Mouse (Mus musculus) forebrain, embryonic 10.5 days (tissue): ENCODE data around the gene March10. TPM values are rescaled to one million over a fixed set of nuclear protein-coding genes. Genes with fewer than 3 reads are reported as not detected.

ENCODE experiments used
- DNase-seq: peaks from one replicate; pipeline ENCODE4 v3.0.0-alpha.2; 2017; ENCODE audit warnings: low spot score; ENCODE audit errors: extremely low spot score
- H3K27ac ChIP-seq: fragments of 300-500 bp; sonication (generic); 2 replicates; pipeline ENCODE4 v1.5.1; 2016; ENCODE audit warnings: mild to moderate bottlenecking
- H3K27me3 ChIP-seq: fragments of 300-500 bp; sonication (generic); 2 replicates; pipeline ENCODE4 v1.6.1; 2016; ENCODE audit warnings: mild to moderate bottlenecking; ENCODE audit not compliant: poor library complexity, severe bottlenecking
- H3K36me3 ChIP-seq: fragments of 300-500 bp; sonication (generic); replicated peaks from 2 replicates; pipeline ENCODE4 v1.6.1; 2016; ENCODE audit warnings: mild to moderate bottlenecking, moderate library complexity
- H3K4me1 ChIP-seq: fragments of 300-500 bp; sonication (generic); 2 replicates; pipeline ENCODE4 v1.6.1; 2016
- H3K4me3 ChIP-seq: fragments of 300-500 bp; sonication (generic); 2 replicates; pipeline ENCODE4 v1.5.1; 2016; ENCODE audit warnings: mild to moderate bottlenecking, moderate library complexity
- H3K9me3 ChIP-seq: fragments of 300-500 bp; sonication (generic); 2 replicates; pipeline ENCODE4 v1.6.1; 2016; ENCODE audit warnings: mild to moderate bottlenecking, moderate library complexity
- WGBS: fragments of 180-500 bp; shearing (Covaris S2); methylation state at CpG from one replicate; pipeline ENCODE4 v1.1.7; 2016; 5-methylcytosine and 5-hydroxymethylcytosine counted together
- polyA plus RNA-seq: library from polyadenylated mRNA; unstranded; fragments of >200 nt; fragmentation: Nextera tagmentation; extraction: Ambion mirVana; gene quantifications from 2 replicates; pipeline ENCODE4 v1.2.1, GENCODE M21; 2016

The March10 gene
- polyA plus RNA-seq, 1 experiment from 2014 or later, result 0.09 TPM

DNA sequence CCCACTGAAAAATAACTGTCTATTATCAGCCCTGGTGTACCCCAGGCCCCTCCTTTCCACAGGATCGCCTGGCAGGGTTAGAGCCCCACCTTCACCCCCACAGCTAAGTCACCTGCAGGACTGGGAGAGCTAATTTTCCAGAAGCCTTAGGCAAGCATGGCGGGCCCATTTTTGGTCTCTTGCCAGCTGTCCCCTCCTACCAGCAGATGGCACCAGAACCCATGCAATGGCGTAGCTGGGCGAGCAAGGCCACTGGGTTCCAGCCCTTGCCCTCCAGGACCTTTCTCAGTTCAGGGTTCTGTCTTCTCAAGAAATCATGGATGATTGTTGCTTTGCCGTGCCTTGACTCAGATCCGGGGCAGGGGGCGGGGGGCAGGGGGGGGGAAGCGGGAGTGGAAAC is 124.1 kb downstream of the March10 start:
- H3K4me1 ChIP-seq, result peaks cover 16% of the 10 kb centered on the region
- H3K27me3 ChIP-seq, result no peaks in the 10 kb centered on the region
- WGBS, result 69% methylated on average over 8 of the region's 8 CpGs
- H3K36me3 ChIP-seq, result peaks cover 61% of the 10 kb centered on the region
- no peak for DNase-seq
- no peaks in the 10 kb centered on the region for H3K9me3 ChIP-seq
- H3K4me3 ChIP-seq, result no peak overlapping the region
- no peak overlapping the region for H3K27ac ChIP-seq

DNA sequence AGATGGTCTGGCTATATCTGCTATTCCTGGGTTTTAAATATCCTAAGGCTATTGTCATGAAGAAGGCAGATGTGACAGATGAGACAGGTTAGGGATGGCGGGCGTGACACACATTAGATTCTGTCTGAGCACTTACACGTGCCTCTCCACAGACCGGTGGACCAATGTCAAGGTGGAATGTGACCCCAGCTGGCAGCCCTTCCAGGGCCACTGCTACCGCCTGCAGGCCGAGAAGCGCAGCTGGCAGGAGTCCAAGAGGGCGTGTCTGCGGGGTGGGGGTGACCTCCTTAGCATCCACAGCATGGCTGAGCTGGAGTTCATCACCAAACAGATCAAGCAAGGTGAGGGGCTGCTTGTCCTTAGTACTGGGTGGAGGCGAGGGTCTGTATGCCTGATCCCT is 124.8 kb downstream of the March10 start:
- H3K27me3 ChIP-seq, result no peaks in the 10 kb centered on the region
- no peak overlapping the region for H3K27ac ChIP-seq
- no peak overlapping the region for H3K4me3 ChIP-seq
- no peak for DNase-seq
- no peaks in the 10 kb centered on the region for H3K9me3 ChIP-seq
- H3K36me3 ChIP-seq, result peaks cover 64% of the 10 kb centered on the region
- H3K4me1 ChIP-seq, result peaks cover 16% of the 10 kb centered on the region
- WGBS, result 70% methylated on average over 10 of the region's 10 CpGs

DNA sequence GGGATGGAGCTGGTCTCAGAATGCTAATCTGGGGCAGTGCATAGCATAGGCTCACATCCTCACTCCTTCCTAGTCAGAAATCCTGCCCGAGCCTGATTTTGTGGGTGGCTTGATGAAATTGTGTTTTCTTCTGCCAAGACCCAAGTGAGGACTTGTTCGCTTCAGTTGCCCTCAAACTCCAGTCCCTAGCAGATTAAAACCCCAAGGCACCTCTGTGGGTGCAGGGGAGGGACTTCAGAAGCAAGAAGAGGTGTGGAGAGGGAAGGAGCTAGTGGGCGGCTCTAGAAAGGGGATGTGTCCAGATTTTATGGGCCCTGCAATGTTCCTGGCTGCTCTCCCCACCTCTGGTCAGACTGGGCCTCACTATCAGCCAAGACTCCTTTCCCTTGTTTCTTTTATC is 125.4 kb downstream of the March10 start:
- Histone ChIP-seq H3K36me3 (peaks cover 64% of the 10 kb centered on the region), H3K4me3 (no peak overlapping the region), H3K27me3 (no peaks in the 10 kb centered on the region), H3K27ac (no peak overlapping the region), H3K9me3 (no peaks in the 10 kb centered on the region), H3K4me1 (peaks cover 16% of the 10 kb centered on the region)
- WGBS, result 81% methylated on average over 3 of the region's 3 CpGs
- no peak for DNase-seq

GRCm38 (mm10) chr11:105329962-105330361 is 126.6 kb downstream of the March10 start:
- WGBS, result 78% methylated on average over 9 of the region's 9 CpGs
- Histone ChIP-seq H3K9me3 (no peaks in the 10 kb centered on the region), H3K27ac (no peak overlapping the region), H3K27me3 (no peaks in the 10 kb centered on the region), H3K36me3 (peaks cover 70% of the 10 kb centered on the region), H3K4me1 (peaks cover 16% of the 10 kb centered on the region), H3K4me3 (no peak overlapping the region)
- DNase-seq, result no peak

DNA sequence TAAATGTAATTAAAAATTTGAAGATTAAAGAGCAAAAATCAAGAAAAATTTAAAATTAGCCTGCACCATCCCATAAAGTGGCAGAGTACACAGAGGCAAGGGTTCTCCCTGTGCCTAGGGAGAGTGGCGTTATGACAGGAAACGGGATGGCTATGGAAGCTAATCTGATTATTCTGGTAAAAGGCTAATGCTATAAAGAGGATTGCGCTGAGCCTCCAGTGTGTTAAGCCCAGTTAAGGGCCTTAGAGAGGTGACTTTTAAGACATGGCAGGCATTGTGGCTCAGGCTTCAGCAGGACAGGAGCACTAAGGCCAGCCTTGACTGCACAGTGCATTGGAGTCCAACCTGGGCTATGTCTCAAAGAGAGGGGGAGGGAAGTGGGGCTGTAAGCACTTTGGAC is 129.4 kb downstream of the March10 start:
- DNase-seq, result no peak
- Histone ChIP-seq H3K27me3 (no peaks in the 10 kb centered on the region), H3K4me1 (peaks cover 11% of the 10 kb centered on the region), H3K9me3 (no peaks in the 10 kb centered on the region), H3K4me3 (no peak overlapping the region), H3K36me3 (peaks cover 53% of the 10 kb centered on the region), H3K27ac (no peak overlapping the region)
- 78% methylated on average over 3 of the region's 3 CpGs for WGBS

- H3K9me3 ChIP-seq, result 0 out of 2 replicates have a peak, but pooled peaks cover 3% of the 10 kb centered on the region
- no peak for DNase-seq
- H3K36me3 ChIP-seq, result peaks cover 51% of the 10 kb centered on the region
- no peaks in the 10 kb centered on the region for H3K4me1 ChIP-seq
- no peaks in the 10 kb centered on the region for H3K27me3 ChIP-seq
- WGBS, result 93% methylated on average over 5 of the region's 5 CpGs
- H3K27ac ChIP-seq, result no peak overlapping the region
- H3K4me3 ChIP-seq, result no peak overlapping the region
Observed at GRCm38 (mm10) chr11:105323530-105323929, 133.0 kb downstream of the March10 start.

- WGBS, result 80% methylated on average over 2 of the region's 2 CpGs
- Histone ChIP-seq H3K27me3 (no peaks in the 10 kb centered on the region), H3K27ac (no peak overlapping the region), H3K4me3 (no peak overlapping the region), H3K36me3 (peaks cover 29% of the 10 kb centered on the region), H3K4me1 (peaks cover under 1% of the 10 kb centered on the region; the same call in 1 of the 2 replicates), H3K9me3 (0 out of 2 replicates have a peak, but pooled peaks cover 3% of the 10 kb centered on the region)
- DNase-seq, result no peak
Observed at GRCm38 (mm10) chr11:105321090-105321489, 135.4 kb downstream of the March10 start.

- WGBS, result 92% methylated on average over 6 of the region's 6 CpGs
- DNase-seq, result no peak
- Histone ChIP-seq H3K36me3 (peaks cover 31% of the 10 kb centered on the region), H3K27ac (no peak overlapping the region), H3K27me3 (no peaks in the 10 kb centered on the region), H3K9me3 (0 out of 2 replicates have a peak, but pooled peaks cover 3% of the 10 kb centered on the region), H3K4me3 (no peak overlapping the region), H3K4me1 (peaks cover 34% of the 10 kb centered on the region)
Observed at GRCm38 (mm10) chr11:105317769-105318168, 138.8 kb downstream of the March10 start.

GRCm38 (mm10) chr11:105316121-105316520 is 140.4 kb downstream of the March10 start:
- DNase-seq, result no peak
- 96% methylated on average over 4 of the region's 4 CpGs for WGBS
- peak overlapping the region; percentile 13; the same call in 1 of the 2 replicates for H3K27ac ChIP-seq
- no peaks in the 10 kb centered on the region for H3K27me3 ChIP-seq
- H3K36me3 ChIP-seq, result peaks cover 30% of the 10 kb centered on the region
- 0 out of 2 replicates have a peak, but pooled peaks cover 3% of the 10 kb centered on the region for H3K9me3 ChIP-seq
- peaks cover 50% of the 10 kb centered on the region for H3K4me1 ChIP-seq
- H3K4me3 ChIP-seq, result no peak overlapping the region

GRCm38 (mm10) chr11:105315296-105315695 is 141.2 kb downstream of the March10 start:
- H3K9me3 ChIP-seq, result 0 out of 2 replicates have a peak, but pooled peaks cover 3% of the 10 kb centered on the region
- peaks cover 25% of the 10 kb centered on the region for H3K36me3 ChIP-seq
- 86% methylated on average over 8 of the region's 8 CpGs for WGBS
- H3K27me3 ChIP-seq, result no peaks in the 10 kb centered on the region
- no peak for DNase-seq
- H3K4me1 ChIP-seq, result peaks cover 55% of the 10 kb centered on the region
- peak overlapping the region; percentile 13 for H3K27ac ChIP-seq
- no peak overlapping the region for H3K4me3 ChIP-seq

DNA sequence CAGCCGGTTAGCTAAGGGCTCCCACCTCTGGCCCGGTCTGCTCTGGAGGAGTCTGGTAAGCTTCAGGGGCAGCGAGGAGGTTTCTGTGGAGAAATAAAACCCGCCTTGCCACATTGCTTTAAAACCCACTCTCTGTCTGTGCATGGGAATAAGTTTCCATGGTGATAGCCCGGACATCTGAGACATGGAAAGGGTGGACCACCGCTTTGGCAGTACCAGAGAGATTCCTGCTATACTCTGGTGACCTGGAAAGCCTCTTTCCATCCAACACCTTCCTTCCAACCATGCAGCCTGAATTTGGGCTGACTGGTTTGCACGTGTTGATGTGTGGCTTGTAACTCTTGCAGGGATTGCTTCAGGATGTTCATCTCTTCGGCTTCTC is 142.9 kb downstream of the March10 start:
- 54% methylated on average over 8 of the region's 8 CpGs for whole genome bisulfite sequencing
- H3K4me3 ChIP-seq, result no peak overlapping the region
- DNase-seq, result no peak
- peak overlapping the region; percentile 76 for H3K27ac ChIP-seq
- H3K4me1 ChIP-seq, result peaks cover 58% of the 10 kb centered on the region
- no peaks in the 10 kb centered on the region for H3K27me3 ChIP-seq
- H3K9me3 ChIP-seq, result no peaks in the 10 kb centered on the region
- H3K36me3 ChIP-seq, result peaks cover 26% of the 10 kb centered on the region

DNA sequence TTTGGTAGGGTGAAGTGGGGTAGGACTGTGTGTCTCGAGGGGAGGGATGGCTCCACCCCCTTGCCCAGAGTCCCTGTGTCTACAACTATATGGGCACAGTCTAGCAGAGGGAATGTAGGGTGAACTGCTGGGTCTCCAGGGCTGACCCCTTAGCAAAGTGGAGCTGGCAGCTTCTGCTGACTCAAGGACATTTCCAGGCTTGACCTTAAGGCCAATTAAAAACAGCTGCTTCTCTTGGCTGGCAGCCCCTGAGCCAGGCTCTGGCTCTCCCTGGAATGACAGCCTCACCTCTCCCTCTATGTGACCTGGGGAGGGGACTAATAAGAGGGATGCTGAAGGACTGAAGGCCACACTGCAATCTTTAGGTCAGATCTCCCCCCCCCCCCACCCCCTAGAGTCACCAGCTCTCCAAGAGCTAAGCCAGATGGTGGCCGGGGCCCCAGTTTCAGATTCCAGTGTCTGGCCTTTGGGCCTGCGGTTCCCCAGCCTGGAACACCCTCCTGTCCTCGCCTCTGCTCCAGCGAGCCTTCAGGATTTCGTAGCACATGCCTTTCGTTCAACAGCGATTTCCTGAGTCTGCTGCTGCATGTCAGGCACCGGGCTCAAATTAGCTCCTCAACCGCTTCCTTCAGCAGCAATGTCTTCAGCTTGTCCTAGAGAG is 143.4 kb downstream of the March10 start:
- H3K36me3 ChIP-seq, result peaks cover 26% of the 10 kb centered on the region
- DNase-seq, result peak; percentile 49
- no peak overlapping the region for H3K4me3 ChIP-seq
- 49% methylated on average over 10 of the region's 10 CpGs for WGBS
- H3K9me3 ChIP-seq, result no peaks in the 10 kb centered on the region
- peaks cover 63% of the 10 kb centered on the region for H3K4me1 ChIP-seq
- H3K27me3 ChIP-seq, result no peaks in the 10 kb centered on the region
- H3K27ac ChIP-seq, result peak overlapping the region; percentile 76

DNA sequence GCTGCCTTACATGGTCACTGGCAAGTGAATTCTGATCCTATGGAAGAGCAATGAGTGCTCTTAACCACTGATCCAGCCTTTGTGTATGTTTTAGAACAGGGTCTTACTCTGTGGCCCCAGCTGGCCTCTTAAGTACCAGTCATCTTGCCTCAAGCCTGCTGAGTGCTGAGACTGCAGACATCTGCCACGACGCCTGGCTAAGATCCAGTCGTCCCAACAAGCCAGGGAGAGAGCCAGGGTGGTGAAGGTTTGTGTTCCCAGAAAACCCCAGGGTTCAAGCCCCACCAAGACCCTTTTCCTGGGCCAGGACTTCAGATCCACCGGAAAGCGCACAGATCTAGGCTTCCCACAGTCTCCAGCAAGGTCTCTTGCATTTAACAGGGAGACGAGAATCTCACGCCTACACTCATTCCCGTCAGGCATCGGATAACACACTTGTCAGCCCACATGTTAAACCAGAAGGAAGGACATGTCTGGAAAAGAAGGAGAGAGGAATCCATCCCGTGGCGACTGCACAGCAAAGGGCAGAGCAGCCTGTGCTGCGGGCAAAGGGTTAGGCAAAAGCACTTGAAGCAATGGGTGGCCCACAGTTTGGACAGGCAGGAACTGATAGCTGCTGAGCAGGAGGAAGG is 144.1 kb downstream of the March10 start:
- peaks cover 31% of the 10 kb centered on the region for H3K36me3 ChIP-seq
- no peak for DNase-seq
- no peaks in the 10 kb centered on the region for H3K9me3 ChIP-seq
- WGBS, result 61% methylated on average over 12 of the region's 12 CpGs
- H3K27ac ChIP-seq, result peak overlapping the region; percentile 73
- peaks cover 63% of the 10 kb centered on the region for H3K4me1 ChIP-seq
- H3K4me3 ChIP-seq, result no peak overlapping the region
- H3K27me3 ChIP-seq, result no peaks in the 10 kb centered on the region
